Mouse (Mus musculus) 416B (cell line): ENCODE measurements around the gene 4931409K22Rik.
"Not testable (repeated sequence)": the region's sequence is repeated elsewhere in the genome, so short reads cannot be mapped to it uniquely, and the experiment has no call there.

Source experiments
- DNase-seq: peaks from one replicate; pipeline ENCODE4 v3.0.0; 2011; ENCODE audit warnings: low read depth

The 4931409K22Rik gene

DNA sequence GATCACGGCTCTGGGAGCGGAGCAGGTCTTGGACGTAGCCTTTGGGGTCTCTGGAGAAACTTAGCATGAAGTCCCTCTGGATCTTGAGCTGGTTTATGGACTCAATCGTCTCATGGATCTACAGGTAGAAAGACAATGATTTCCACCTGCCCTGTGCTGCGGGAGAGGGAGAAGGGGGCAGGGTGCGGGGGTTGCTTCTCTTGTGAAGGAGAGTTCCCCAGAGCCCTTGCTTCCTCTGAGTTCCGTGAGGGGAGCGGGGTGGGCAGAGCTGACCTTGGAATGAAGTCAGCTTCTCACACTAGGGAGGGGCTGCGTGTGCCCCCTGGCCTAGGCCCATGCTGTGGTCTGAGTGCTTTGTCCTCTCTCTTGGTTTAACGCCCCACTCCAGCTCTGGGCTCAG is 36.6 kb upstream of the 4931409K22Rik start:
- DNase-seq = no peak

DNA sequence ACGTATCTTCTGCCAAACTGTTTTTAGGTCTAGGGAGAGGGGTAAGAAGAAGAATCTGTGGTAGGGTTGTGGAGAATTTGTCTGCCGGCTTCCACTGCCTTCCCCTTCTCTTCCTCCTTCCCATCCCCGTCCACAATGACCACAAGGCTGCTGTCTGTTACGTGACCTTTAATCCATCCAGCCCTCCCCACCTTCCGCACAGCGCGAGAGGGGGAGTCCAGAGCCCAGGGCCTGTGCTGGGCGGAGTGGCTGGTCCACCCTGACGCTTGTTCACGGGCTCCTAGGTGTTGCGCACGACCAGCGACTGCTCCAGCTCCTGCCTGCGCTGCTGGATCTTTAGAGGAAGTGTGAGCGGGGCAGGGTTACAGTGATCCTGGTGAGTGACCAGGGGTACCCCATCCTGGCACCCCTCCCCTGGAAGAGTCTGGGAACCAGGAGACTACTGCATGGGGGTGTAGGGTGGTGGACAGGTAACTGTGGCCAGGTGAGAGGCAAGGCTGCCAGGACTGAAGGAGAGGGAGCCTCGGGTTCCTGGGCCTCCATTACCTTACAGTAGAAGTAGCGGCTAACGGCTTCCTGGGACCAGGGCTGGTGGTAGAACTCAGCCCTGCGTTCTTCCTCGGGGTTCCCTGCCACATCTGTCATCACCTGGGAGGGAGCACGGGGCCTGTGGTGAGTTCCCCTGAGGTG is 36.0 kb upstream of the 4931409K22Rik start:
- DNase-seq = no peak

DNA sequence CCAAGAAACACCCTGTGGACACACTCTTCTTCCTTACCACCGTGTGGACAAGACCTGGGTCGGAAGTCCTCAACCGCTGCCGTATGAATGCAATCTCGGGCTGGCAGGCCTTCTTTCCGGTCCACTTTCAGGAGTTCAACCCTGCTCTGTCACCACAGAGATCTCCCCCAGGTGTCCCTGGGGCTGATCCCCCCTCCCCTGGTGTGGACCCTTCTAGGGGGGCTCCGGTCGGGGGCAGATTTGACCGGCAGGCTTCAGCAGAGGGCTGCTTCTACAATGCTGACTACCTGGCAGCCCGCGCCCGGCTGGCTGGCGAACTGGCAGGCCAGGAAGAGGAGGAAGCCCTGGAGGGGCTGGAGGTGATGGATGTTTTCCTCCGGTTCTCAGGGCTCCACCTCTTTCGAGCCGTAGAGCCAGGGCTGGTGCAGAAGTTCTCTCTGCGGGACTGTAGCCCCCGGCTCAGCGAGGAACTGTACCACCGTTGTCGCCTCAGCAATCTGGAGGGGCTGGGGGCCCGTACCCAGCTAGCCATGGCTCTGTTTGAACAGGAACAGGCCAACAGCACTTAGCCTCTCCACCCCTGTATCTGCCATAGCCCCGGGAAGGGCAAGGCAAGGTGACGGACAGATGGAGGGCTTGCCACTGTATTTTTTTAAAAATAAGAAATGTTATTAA is 35.3 kb upstream of the 4931409K22Rik start:
- no peak for DNase-seq

DNA sequence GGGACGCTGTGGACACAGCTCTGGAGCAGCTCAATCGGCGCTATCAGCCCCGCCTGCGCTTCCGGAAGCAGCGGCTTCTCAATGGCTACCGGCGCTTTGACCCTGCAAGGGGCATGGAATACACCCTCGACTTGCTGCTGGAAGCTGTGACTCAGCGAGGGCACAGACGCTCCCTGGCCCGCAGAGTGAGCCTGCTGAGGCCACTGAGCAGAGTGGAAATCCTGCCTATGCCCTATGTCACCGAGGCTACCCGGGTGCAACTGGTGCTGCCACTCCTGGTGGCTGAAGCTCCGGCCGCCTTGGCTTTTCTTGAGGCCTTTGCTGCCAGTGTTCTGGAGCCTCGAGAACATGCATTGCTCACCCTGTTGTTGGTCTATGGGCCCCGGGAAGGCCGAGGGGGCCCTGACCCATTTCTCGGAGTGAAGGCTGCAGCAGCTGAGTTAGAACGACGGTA is 34.7 kb upstream of the 4931409K22Rik start:
- DNase-seq = no peak

DNA sequence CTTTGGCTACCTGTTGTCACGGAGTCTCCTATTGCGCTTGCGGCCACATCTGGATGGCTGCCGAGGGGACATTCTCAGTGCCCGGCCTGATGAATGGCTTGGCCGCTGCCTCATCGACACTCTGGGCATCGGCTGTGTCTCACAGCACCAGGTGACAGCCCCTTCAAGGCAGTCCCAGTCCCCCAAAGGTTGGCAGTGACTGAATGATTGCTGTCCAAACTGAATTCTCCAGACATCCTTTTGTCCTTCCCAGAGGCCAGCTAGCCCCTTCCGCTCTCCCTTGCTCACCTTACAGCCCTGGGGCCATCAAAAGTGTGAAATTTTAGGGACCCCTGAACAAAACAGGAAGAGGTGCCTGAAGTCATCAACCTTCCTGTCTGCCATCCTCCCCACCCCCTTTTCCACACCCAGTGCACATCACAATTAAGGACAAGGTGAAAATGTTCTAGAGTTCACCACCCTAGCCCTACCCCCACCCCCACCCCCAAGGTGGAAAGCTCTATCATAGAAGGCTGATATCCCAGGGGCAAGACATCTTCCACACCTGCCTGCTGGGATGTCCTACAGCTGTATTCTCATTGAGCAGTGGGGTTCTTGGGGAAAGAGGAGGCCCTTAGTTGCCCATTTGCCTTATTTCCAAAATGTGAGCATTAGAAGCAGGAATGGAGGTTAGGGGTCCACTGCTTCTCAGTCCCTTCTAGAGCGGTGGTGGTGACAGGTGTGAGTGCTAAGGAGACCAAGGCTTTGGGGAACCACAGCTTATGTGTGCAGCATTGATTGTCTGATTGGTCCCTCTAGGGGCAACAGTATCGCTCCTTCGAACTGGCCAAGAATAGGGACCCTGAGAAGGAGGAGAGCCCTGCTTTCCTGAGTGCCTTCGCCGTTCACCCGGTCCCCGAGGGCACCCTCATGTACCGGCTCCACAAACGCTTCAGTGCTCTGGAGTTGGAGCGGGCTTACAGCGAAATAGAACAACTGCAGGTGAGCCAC is 33.2 kb upstream of the 4931409K22Rik start:
- DNase-seq = no peak

DNA sequence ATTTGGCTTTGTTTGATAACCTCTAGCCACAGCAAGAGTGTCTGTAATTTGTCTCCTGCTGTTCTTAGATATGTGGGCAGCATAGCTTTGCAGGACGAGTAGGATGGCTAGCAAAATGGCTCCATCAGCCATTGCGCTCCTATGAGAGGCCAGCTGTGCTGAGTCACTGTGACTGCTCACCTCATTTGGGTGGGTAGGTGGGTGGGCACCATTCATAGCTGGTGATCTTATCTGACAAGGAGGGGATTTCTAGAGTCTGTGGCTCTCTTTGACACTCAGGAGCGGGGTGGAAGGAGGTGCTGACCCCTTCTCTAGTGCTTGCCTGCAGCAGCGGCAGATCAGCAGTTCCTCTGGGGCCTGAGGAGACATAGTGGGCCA is 30.6 kb upstream of the 4931409K22Rik start:
- DNase-seq = peak; percentile 54

DNA sequence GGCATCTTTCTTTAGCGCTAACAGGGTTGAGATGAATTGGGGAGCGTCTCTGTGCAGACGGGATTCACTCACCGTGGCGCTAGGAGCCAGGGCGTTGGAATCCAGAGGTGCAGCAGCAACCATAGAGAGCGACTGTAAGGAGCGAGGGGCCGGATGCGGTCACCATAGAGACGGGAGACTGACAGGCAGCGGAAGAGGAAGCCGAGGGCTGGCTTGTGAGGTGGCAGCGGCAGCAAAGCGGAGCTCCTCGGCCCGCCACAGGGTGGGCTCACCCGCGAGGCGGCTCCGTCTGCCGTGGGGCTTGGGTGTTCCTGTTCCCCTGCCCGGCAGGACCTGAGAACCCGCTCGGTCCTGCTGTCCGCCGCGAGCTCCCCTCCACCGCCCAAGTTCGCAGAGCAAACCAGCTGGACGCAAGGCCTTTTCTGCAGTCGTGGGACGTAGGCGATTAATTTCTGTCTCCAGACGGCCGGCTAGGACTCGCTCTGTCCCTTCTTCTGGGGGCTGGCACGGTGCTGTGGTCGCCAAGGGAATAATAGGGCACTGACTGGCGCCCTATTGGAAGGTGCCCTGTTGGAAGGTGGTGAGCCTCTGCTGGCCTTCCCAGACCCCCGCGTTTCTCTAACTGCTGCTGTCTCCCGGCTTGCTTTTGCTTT is 30.1 kb upstream of the 4931409K22Rik start, which contains the start of gene Chpf2:
Gene Chpf2 (plus strand): TSS at position 195 of the 653 bp plus-strand sequence.
- DNase-seq = peak; percentile 89

DNA sequence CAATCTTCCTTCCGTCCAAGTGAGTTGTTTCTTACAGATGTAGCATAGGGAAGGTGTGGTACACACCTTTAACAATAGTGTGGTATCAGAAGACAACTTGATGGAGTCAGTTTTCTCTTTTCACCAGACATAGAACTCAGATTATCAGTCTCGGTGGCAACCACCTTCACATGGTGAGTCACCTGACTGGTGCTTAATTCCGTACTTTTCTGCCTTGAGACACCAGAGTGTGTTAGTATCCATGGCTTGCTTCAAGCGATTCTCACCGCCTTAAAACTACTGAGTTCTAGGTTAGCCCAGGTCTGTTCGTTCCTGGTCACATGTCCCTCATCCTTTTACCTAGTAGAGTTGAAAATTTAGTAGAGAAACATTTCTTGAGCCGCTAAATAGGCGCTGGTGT is 29.5 kb upstream of the 4931409K22Rik start:
- no peak for DNase-seq

DNA sequence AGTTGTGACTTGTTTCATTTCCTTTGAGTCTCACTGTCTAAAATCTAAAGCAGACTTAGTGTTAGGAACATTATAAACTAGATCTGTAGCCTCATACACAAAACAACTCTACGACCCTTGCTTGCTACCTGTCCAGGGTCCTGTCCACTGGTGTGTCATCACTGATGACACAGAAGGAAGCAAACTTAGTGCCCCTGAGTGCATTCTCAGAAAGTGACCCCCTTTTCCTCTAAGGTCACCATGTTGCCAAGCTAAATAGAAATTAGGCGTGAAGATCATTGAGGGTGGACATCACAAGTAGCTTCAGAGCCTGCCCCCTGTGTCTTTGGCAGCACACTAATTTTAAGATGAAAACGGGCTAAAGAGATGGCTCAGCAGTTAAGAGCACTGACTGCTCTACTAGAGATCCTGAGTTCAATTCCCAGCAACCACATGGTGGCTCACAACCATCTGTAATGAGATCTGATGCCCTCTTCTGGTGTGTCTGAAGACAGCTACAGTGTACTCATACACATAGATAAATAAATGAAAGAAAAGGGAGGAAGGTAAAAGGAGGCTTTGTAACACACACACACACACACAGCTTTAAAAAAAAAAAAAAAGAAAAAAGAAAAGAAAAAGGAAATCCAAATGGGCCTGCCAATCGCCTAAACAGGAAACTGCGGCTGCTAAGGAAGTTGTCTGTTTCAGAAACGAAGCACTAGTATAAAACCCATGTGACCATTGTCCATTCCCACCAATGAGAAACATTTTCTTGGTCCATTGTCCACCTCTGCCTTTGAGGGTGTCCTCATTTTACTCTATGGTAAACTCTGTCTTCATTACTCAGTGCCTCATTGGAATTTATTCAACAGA is 21.7 kb upstream of the 4931409K22Rik start:
- peak; percentile 74 for DNase-seq

DNA sequence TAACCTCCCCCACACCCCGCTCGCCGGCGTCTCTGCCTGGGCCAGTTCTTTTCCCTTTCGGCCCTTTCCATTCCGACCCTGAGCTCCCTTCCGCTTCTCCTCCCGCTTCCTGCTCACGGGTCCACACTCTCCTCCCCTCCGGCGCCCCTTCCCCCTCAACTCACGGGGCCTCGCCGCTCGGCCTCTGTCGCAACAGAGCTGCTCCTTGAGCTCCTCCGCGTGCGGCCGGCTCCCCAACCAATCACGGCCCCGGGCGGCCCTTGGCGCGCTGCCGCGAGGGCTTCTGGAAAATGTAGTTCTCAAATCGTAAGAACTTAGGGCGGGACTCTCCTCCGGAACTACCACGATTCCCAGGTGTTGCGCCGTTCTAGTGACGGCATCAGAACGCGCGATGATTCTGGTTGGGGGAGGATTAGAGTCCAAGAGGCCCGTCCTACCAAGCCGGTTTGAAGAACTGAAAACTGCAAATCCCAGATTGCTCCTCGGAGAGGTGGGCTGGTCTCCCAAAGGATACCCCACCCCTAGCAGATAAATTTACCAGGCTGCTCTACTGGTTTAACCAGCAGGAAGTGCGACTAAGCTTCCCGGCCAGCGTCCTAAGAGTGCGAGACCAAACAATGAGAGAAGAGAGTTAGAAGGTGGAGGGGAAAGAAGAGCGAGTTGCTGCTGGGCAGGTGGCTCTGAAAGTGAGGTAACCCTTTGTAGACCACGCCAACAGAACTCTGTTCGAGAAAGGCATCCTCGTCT is 20.7 kb upstream of the 4931409K22Rik start, which contains the start of gene Abcf2:
Gene Abcf2 (minus strand): TSS at position 285 of the 747 bp plus-strand sequence.
- DNase-seq = peak; percentile 100

DNA sequence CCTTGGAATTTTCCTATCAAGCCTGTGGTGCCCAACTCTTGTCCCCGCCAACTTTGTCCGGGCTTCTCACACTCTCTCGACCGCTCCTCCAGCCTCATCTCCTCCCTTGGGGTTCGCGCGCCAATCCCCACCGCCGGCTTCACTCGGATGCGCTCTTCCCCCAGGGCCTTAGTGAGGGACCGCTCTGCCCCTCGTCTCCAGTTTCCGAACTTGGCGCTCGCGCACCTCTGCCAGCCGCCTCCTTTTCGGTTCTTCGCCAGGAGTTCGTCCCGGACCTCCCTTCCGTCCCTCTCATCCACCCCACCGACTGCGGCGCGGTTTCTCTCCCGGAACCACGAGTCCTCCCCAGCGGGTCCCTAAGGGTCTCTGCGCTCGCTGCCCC is 20.2 kb upstream of the 4931409K22Rik start:
- no peak for DNase-seq

DNA sequence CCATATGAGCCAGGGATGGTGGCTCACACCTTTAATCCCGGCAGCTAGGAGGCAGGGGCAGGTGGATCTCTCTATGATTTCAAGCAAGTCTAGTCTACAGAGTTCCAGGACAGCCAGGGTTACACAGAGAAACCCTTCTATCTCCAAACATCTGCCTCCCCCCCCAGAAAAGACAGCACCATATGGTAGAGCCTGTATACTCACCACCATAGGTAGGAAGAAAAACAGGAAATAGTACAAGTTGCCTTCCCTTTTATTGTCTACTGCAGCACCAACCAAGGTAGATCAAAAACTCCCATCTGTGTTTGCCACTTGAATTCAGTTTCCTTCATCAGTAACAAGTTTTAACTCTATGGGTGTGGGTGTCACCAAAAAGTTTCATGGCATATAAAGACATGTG is 19.3 kb upstream of the 4931409K22Rik start:
- DNase-seq = no peak

DNA sequence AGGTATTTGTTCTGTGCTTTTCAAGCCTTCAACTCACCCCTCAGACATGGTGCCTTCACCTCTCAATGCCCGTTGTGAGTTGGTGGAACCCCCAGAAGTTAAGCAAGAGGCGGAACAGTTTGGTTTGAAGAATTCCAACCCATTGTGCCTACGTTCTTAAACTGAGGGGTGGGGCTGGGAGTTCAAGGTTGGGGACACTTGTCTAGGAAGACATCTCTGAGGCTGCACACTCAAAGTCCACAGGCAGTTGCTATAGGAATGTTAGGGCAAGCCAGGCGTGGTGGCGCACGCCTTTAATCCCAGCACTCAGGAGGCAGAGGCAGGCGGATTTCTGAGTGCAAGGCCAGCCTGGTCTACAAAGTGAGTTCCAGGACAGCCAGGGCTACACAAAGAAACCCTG is 1.3 kb downstream of the 4931409K22Rik start:
- not testable (repeated sequence) for DNase-seq

DNA sequence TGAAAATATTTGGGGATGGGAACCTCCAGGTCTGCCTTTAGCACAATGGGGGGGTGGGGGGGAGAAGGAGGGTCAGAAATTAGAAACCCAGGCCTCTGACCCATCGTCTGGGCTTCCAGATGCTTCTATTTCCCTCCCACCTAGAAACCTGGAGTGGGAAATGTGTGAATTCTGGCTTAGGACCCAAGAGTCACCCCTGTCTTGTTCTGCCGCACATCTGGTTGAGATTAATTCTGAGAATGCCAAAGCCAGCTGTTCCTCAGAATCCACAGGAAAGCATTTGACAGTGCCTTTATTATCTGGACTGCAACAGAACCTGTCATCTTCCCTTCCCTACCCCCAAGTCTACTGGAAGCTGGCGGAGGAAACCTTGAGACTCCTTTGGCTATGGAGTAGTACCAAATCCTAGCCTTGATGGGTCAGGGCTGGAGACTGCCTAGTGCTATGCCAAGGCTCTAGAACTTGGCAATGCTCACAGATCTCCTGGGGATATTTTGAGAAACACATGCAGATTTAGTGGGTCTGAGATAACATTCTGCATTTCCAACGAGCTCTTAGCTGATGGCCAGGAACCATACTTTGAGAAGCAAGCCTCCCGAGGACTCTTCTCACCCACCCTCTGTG is 2.9 kb downstream of the 4931409K22Rik start:
- no peak for DNase-seq

DNA sequence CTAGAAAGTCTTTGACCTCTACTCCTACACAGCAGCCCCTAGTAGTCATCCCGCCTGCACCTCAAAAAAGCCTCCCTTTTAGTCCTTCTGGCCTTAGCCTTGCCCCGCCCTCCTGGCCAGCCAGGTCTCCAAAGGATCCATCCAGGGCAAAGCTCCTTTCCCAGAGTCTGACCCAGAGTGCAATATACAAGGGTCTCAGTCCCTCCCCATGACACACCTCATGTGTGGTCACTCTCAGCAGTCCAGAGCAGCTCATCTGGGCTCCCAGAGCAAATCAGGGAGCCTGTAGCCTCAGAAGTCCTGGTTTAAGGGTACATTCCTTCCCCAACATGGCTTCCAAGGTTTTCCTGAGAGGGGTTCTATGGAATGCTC is 5.3 kb downstream of the 4931409K22Rik start:
- no peak for DNase-seq

DNA sequence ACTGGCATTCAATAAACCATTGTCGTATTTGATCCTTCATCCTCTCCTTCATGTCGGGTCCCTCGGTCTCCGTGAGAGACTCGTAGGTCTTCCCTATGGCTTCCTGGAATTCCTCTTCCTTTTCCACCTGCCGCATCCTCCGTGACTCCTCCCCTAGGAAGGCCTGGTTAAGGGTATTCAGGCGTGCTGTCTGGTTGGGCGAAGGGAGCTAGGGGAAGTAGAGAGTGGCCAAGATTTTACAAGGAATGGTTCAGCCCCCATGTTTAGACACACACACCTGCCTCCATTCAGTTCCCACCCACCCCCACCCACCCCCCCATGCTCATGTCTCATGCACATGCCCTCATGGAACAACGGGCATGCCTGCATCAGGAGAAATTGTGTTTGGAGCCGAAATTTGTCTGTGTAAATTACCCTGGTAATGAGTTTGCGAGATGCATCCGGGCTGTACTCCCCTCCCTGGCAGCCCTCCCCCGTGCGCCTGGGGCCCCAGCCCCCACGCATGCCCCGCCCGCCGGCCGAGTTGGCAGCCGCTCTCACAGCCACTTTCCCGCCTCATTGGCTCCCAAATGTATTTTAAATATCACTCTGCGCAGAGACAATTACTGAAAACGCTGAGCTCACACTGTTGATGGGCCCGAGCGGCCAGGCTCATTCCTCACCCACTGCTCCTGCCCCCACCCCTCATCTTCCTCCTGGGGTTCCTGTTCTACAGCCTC is 5.9 kb downstream of the 4931409K22Rik start:
- no peak for DNase-seq

DNA sequence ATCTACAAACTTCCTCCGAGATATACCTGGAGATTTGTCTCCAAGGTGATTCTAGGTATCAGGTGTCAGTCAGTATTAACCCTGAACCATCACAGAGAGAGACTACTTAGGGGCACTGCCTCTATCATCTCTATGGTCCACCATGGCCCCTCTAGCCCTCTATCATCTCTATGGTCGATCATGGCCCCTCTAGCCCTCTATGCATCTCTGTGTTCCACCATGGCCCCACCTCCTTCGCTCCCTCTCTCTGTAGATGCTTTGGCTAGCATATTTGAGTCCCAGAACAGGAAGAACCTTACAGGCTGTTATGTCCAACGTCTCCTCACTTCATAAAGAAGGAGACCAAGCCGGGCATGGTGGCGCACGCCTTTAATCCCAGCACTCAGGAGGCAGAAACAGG is 14.0 kb downstream of the 4931409K22Rik start:
- peak; percentile 48 for DNase-seq

DNA sequence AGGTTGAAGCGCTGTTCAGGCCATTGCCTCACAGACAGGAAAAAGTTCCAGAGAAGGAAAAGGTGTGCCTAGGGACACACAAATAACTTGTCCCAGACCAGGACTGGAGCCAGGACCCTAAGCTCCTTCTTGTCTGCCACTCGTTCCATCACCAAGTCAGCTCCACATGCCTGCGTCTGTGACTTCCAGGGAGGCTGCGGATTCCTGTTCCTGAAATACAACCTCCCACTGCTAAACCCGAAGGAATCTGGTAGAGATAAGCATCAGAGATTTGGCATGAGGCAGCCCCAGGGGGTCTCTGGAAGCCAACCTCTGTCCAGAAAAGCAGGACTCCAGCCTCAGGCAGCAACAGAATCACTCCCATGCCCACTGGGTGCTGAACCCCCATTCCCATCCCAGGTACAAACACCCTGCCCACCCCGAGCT is 15.5 kb downstream of the 4931409K22Rik start:
- DNase-seq = no peak
